Comparison of ENCODE assay signal across 26 mouse cellular contexts in genomic region chr1:184603136-184603535, GRCm38 (mm10).
"Had no signal": no experiment of that assay in that cellular context is flagged by ENCODE, and none has a peak within 500 bp of the region (broad histone marks: within the 10 kb centered on the region; RNA-seq: fewer than 3 reads in every experiment).

No protein-coding gene starts in this region.

- H3K9ac ChIP-seq: embryonic facial prominence, embryonic 12.5 days; embryonic facial prominence, embryonic 13.5 days; embryonic facial prominence, embryonic 15.5 days; forebrain, embryonic 12.5 days; forebrain, embryonic 13.5 days; forebrain, embryonic 15.5 days; forebrain, postnatal 0 days had no signal

- H3K4me1 ChIP-seq: embryonic facial prominence, embryonic 10.5 days; embryonic facial prominence, embryonic 12.5 days; embryonic facial prominence, embryonic 13.5 days; embryonic facial prominence, embryonic 15.5 days; forebrain, embryonic 10.5 days; forebrain, embryonic 12.5 days; forebrain, embryonic 13.5 days; forebrain, embryonic 15.5 days had no signal

- H3K27ac ChIP-seq: embryonic facial prominence, embryonic 10.5 days; embryonic facial prominence, embryonic 12.5 days; embryonic facial prominence, embryonic 13.5 days; embryonic facial prominence, embryonic 15.5 days; forebrain, embryonic 10.5 days; forebrain, embryonic 12.5 days; forebrain, embryonic 13.5 days; forebrain, embryonic 15.5 days; gastrocnemius, adult 2 months; heart, adult 2 months had no signal

- DNase-seq: cerebellum, adult 2 months; cerebellum, adult 8-10 months; cerebellum, adult 9-10 months; cerebellum, adult 9-11 months; cerebellum, postnatal 10 days; cerebellum, postnatal 14 days; cerebellum, postnatal 25 days; cerebellum, postnatal 36 days; embryo, embryonic 11 days; forebrain, postnatal 0 days; gastrocnemius, adult 2 months; gastrocnemius, postnatal 10 days; gastrocnemius, postnatal 14 days; gastrocnemius, postnatal 25 days; gastrocnemius, postnatal 36 days; heart, adult 18-20 months; heart, adult 2 months had no signal

- H3K4me3 ChIP-seq: embryonic facial prominence, embryonic 10.5 days; embryonic facial prominence, embryonic 12.5 days; embryonic facial prominence, embryonic 13.5 days; embryonic facial prominence, embryonic 15.5 days; erythroblast, embryonic 14.5 days; forebrain, embryonic 10.5 days; forebrain, embryonic 12.5 days; forebrain, embryonic 13.5 days; forebrain, embryonic 15.5 days; gastrocnemius, adult 2 months; heart, adult 2 months had no signal

- H3K27me3 ChIP-seq: embryonic facial prominence, embryonic 12.5 days; embryonic facial prominence, embryonic 13.5 days; embryonic facial prominence, embryonic 15.5 days; forebrain, embryonic 12.5 days; forebrain, embryonic 13.5 days; forebrain, embryonic 15.5 days had no signal

- H3K36me3 ChIP-seq: embryonic facial prominence, embryonic 10.5 days; embryonic facial prominence, embryonic 12.5 days; embryonic facial prominence, embryonic 13.5 days; embryonic facial prominence, embryonic 15.5 days; forebrain, embryonic 10.5 days; forebrain, embryonic 12.5 days; forebrain, embryonic 15.5 days had no signal
